Mouse (Mus musculus) lung, adult 18-20 months (tissue): ENCODE data around the gene Emp3.
"Not testable (repeated sequence)": the region's sequence is repeated elsewhere in the genome, so short reads cannot be mapped to it uniquely, and the experiment has no call there.

Source experiments
- DNase-seq, 2 experiments: peaks; one replicate each; pipeline ENCODE4 v3.0.0; 2022; ENCODE audit warnings: mixed read lengths in 2 of 2

Emp3 gene

GRCm38 (mm10) chr7:45921242-45921621 is at the start of gene Emp3:
Gene Emp3, minus strand, starts transcription at chr7:45921404.
- DNase-seq: peak; percentile 54 to 64

- no peak for DNase-seq
These were observed 35.4 kb upstream of the Emp3 start for GRCm38 (mm10) chr7:45956611-45957010.

- no peak for DNase-seq
These were observed 27.9 kb upstream of the Emp3 start for GRCm38 (mm10) chr7:45949061-45949460.

DNA sequence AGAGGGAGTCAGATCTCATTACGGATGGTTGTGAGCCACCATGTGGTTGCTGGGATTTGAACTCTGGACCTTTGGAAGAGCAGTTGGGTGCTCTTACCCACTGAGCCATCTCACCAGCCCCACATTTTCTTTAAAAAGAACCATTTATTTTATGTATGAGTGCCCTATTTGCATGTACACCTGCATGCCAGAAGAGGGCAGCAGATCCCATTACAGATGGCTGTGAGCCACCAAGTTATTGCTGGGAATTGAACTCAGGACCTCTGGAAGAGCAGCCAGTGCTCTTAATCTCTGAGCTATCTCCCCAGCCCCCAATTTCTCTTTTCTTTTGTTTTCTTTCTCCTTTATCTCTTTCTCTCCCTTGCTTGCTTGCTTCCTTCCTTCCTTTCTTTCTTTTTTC is 22.1 kb upstream of the Emp3 start:
- DNase-seq: not testable (repeated sequence)

DNA sequence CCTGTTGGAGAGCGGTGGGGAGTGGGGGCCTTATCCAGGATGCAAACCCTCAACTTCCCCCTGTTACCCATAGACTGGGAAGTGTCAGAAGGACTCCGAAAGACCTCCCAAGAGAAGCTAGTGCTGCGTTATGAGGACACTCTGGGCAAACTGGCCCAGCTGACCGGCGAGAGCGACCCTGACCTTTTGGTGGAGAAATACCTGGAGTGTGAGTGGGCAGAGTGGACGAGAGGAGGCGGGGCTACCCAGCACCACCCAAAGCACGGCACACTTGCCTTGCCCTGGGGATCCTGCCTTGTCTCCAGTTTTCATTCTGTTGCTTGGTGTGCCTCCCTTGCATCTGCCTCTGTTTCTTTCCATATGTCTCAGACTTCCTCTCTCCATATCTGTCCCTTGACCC is 20.8 kb upstream of the Emp3 start:
- no peak for DNase-seq

GRCm38 (mm10) chr7:45939836-45940235 is 18.6 kb upstream of the Emp3 start:
- DNase-seq: no peak

DNA sequence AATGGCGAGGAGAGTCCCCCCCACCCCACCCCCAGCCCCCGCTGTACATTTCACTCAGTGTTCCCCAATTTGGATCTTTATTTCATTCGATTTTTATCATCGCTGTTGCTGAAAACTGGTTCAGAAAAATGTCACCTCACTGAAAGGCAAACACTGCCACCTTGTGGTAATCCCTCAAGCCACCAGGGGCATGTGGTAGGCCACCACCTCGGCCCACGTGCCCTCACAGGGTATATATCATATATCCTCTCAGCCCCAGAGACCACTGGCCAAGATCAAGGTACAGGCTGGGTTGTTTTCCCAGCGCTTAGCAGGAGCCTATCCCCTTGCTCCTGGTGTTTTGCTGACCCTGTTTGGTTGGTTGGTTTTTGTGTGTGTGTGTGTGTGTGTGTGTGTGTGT is 13.9 kb upstream of the Emp3 start:
- DNase-seq: peak; percentile 45 to 62

DNA sequence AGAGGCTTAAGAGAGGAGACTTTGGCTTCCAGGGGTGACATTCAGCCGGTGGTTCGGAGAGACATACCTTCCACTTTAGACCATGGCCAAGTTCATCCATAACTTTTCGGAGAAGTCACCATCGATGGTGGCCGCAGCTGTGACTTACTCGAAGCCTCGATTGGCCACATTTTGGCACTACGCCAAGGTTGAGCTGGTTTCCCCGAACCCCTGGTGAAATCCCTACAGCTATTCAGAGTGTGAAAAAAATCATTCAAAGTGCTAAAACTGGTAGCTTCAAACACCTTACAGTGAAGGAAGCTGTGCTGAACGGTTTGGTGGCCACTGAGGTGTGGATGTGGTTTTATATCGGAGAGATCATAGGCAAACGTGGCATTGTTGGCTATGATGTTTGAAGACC is 12.6 kb upstream of the Emp3 start:
- not testable (repeated sequence) for DNase-seq

DNA sequence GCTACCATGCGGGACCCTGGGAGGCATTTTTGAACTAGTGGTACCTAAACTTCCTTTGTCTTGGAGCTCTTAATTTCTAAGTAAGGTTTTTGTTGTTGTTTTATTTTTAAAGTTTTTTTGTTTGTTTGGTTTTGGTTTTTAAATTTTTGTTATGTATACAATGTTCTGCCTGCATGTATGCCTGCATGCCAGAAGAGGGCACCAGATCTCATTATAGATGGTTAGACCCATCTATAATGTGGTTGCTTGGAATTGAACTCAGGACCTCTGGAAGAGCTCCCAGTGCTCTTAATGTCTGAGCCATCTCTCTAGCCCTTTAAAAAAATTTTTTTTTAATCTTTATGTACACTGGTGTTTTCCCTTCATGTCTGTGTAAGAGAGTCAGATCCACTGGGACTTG is 8.5 kb upstream of the Emp3 start:
- no peak for DNase-seq

DNA sequence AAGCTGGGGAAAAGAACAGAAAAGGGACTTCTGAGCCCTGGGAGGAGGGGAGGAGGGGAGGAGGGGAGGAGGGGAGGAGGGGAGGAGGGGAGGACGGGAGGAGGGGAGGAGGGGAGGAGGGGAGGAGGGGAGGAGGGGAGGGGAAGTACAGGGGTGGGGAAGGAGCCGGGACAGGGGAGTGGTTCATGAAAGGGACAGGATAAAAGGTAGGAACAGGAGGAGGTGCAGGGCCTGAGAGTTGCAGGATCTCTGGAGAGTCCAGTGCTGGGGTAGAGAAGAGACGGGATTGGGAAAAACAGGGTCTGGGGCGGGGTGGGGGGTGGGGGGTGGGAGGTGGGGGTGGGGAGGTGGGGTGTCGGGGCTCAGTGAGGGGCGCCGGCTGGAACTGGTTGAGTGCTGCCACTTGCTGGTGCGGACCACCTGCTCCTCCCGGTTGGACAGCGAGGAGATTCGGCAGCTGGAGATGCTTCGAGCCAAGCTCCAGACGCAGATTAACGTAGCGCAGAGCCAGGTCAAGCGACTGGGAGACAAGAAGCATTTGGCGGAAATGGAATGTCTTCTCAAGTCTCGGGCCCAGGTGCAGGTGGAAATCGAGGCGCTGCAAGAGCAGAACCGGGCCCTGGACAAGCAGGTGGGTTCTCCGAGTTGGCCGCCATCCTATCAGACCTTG is 7.6 kb upstream of the Emp3 start:
- DNase-seq: no peak

GRCm38 (mm10) chr7:45924429-45924816 is 3.2 kb upstream of the Emp3 start:
- DNase-seq: peak; percentile 37 to 46

DNA sequence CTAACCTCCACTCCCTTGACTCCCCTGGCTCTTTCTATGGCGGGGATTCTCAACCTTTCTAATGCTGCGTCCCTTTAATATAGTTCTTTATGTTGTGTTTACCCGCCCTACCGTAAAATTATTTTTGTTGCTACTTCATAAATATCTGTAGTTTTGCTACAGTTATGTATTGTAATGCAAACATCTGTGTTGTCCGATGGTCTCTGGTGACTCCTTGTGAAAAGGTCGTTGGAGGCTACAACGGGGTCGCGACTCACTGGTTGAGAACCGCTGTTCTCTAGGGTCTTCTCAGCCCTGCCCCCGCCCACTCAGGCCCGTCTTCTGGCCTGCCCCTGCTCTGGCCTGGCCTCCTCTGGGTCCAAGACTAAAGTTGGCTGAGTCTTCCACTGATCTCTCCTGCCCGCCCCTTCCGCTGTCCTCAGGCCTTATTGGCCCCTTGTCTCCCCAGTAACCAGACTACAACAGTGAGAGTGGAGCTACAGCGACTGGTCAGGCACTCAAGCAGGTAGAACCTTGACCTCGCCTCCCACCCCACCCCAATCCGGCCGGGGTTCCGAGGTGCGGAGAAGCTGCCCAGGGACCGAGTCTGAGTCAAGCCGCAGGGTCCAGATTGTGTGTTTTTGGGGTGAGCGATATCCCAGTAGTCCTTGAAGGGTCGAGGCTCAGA is 2.7 kb upstream of the Emp3 start, which contains the start of gene Ccdc114:
Ccdc114 (plus strand) TSS at position 311 of the 667 bp plus-strand sequence.
- peak; percentile 86 for DNase-seq

DNA sequence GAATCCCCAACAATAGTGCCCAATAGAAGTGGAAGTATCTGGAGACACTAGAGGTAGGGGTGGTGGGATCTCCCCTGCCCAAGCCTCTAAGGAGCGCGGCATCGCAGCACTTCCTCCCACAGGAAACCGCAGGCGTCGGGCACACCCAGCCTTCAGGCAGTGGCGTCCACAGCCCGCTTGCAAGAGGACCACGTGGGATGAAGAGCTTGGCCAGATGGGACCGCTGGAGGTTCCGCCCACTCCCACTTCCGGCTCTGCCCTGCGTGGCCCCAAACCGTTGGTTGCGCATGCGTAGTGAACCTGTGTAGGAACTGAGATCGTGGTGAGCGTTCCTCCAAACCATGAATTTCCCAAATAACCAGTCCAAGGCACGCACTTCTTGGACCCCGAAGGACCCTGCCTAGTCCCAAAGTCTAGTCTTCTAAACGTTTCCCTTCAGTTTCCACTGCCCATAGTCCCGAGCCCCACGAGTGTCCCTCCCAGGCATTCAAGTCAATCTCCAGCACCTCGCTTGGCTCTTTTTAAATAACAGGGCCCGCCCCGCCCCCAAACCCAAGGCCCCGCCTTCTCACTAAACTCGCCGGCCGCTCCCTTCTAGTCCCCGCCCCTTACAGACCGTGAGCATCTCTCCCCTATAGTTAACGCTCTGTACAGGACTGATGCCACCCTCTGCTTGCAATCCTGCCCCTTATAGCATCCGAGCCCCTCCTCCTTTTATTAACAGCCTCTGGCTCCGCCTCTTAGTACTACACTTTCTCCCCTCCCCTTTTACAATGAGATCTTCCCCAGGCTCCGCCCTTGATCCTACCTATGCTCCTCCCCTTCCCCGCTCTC is 1.9 kb upstream of the Emp3 start:
- peak; percentile 97 for DNase-seq

DNA sequence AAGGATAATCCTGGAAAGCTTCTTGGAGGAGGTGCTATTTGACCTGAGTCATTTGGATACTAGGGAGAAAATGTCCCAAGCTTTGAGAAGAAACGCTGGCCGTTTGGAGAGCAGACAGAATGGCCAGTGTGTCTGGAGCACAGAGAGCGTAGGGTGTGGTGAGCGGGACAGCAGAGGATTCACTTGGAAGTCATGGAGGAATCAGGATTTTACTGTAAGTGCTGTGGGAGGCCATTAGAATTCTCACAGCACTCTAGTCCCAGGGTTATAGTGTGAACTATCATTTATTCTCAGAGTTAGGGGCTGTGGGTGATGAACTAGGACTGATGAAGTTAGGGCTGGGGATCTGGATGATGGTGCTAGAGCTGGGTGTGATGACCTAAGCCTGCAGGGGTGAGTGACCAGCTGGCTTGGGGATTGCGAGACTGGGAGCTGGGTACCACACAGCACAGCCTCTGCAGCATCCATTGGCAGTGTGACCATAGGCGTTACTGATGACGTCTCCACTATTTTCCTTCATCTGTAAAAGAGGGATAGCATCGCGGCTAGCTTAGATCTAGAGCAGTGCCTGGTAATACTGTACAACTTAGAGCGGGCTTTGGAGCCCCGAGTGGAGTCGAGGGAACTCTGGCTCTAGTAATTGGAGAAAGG is 871 bp upstream of the Emp3 start:
- no peak for DNase-seq

DNA sequence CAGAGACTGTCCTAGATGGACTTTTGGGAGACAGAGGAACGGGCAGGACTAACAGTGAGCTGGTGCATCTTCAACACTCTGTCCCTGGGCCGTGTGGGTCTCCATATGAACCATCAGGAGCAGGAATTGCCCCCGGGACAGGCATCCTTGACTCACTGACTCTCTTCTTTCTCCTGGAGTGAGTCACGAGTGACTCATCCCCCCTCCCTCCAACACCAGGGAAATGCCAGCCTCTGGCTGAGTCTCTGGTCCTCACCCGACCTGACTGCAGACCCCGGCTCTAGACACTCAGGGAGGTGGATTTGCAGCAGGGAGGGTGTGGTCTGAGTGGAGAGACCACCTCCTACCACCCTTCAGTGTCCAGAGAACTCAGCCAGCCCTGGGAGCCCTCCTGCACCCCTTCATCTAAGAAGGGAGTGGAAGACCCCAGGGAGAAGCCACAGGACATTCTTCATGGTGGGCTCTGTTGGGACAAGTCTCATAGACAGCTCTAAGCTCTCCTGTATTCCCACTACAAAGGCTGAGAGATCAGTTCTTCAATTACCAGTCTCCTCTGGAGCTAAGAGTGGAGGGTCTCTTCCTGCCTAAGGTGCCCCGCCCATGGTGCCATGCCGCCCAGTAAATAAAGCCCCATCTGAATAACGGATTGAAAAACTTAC is 492 bp downstream of the Emp3 start:
- DNase-seq: peak; percentile 43 to 48

GRCm38 (mm10) chr7:45919761-45920160 is 1.4 kb downstream of the Emp3 start:
- no peak for DNase-seq

GRCm38 (mm10) chr7:45919083-45919671 is 2.0 kb downstream of the Emp3 start:
- DNase-seq: no peak

- DNase-seq: no peak
These were observed 3.3 kb downstream of the Emp3 start for GRCm38 (mm10) chr7:45917926-45918325.

DNA sequence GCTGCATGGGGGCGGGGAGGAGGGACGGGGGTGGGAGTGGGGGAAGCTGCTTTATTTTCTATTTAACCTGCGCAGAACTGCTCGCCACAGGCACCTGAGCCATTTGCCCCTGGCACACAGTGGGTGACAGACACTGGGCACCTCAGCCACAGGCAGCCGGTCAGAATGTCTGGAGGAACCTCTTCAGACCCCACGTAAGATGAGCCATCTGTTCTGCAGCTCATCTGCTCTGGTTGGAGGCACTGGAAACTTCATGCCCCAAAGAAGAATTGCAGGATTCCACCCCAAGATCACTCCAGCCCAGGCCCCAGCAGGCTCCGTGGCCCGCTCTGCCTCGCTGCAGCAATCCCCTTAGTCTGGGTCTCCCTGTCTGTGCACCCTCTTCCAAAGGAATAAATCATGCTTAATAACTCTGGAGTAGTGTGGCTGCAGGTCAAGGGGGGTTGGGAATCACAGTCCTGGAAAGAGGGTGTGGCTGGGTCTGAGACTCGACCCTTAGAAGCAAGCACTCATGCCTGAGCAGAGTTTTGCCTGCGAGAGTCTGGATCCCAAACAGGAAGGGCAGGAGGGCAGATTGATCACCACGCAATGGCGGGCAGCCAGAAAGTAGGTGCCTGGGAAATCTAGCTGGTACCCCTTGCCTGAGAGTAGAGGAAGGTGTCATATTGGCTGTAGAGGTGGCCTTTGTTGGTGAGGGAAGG is 4.0 kb downstream of the Emp3 start:
- DNase-seq: no peak

GRCm38 (mm10) chr7:45916056-45917003 is 4.9 kb downstream of the Emp3 start:
- DNase-seq: peak; percentile 79 to 82
